Mouse (Mus musculus): ENCODE results near the gene 3110082I17Rik. TPM values are rescaled to one million over a fixed set of nuclear protein-coding genes. Genes with fewer than 3 reads are reported as not detected.

3110082I17Rik gene
- polyA plus RNA-seq (2014; fragmentation: Nextera tagmentation; extraction: Ambion mirVana): 37.9 and 39.7 TPM in 2 replicates

DNA sequence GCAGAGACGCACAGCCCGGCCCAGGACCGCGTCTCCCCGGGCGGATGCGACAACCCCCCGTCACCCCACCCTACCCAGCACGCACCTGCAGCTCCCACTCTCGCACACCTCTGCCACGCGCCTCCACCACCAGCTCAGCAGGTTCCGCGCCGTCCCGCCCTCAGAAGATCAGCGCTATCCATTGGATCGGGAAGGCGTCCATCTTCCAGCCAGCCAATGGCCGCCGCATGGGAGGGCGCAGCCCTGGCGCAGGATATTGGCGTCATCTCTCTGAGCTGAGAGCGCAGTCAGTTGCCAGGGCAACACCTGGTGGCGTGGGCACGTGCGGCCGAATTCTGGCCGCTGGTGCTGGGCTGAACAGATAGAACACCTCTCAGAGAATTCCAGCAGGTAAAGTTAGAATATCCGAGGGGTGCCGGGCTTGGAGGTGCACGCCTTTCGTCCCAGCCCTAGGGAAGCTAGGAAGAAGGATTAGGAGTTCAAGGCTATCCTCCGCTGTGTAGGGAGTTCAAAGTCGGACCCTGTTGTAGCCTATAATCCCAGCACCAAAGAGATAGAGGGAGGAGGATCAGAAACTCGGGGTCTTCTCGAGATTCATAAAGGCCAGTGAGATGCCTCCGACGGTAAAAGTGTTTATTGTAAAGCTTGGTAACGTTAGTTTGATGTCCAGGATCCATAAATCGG, at the start of gene 3110082I17Rik:
Gene 3110082I17Rik (minus strand): TSS at position 144 of the 684 bp plus-strand sequence.
- DNase-seq (ENCODE audit: low spot score) (peak; percentile 99), ATAC-seq (ENCODE audit: insufficient number of reproducible peaks, low FRiP score, low TSS enrichment, low read depth) (peak; percentile 98)
- H3K27me3 ChIP-seq (ENCODE audit: control insufficient read depth, insufficient read depth, low read length): no peaks in the 10 kb centered on the region
- H3K9ac ChIP-seq (ENCODE audit: low read length): peak within 1 kb of the TSS; percentile 53; the same call in 1 of the 2 replicates
- 0 out of 2 replicates have a peak, but pooled peaks cover 5% of the 10 kb centered on the region for H3K4me1 ChIP-seq (ENCODE audit: control insufficient read depth, insufficient read depth, low read length)
- H3K27ac ChIP-seq (replicated peaks; ENCODE audit: low read depth, low read length): no peak within 1 kb of the TSS
- 4% methylated on average over 41 of the region's 42 CpGs for WGBS
- no peaks in the 10 kb centered on the region for H3K36me3 ChIP-seq (ENCODE audit: control insufficient read depth, insufficient read depth, low read length)
- H3K4me3 ChIP-seq (ENCODE audit: low read depth, low read length): peak within 1 kb of the TSS; percentile 63
- H3K4me2 ChIP-seq (ENCODE audit: low read depth, severe bottlenecking): peak within 1 kb of the TSS; percentile 47
- H3K9me3 ChIP-seq (ENCODE audit: control insufficient read depth, low read length): no peaks in the 10 kb centered on the region

- no peak for ATAC-seq (ENCODE audit: insufficient number of reproducible peaks, low FRiP score, low TSS enrichment, low read depth)
- Histone ChIP-seq H3K36me3 (ENCODE audit: control insufficient read depth, insufficient read depth, low read length) (no peaks in the 10 kb centered on the region), H3K4me3 (ENCODE audit: low read depth, low read length) (no peak overlapping the region), H3K9me3 (ENCODE audit: control insufficient read depth, low read length) (no peaks in the 10 kb centered on the region), H3K4me1 (ENCODE audit: control insufficient read depth, insufficient read depth, low read length) (no peaks in the 10 kb centered on the region), H3K27ac (replicated peaks; ENCODE audit: low read depth, low read length) (no peak overlapping the region), H3K4me2 (ENCODE audit: low read depth, severe bottlenecking) (no peak overlapping the region), H3K27me3 (ENCODE audit: control insufficient read depth, insufficient read depth, low read length) (no peaks in the 10 kb centered on the region), H3K9ac (ENCODE audit: low read length) (no peak overlapping the region)
- 19% methylated on average over 5 of the region's 5 CpGs for WGBS
- no peak for DNase-seq (ENCODE audit: low spot score)
Measured at GRCm38 (mm10) chr5:139506207-139506606, 45.9 kb upstream of the 3110082I17Rik start.

DNA sequence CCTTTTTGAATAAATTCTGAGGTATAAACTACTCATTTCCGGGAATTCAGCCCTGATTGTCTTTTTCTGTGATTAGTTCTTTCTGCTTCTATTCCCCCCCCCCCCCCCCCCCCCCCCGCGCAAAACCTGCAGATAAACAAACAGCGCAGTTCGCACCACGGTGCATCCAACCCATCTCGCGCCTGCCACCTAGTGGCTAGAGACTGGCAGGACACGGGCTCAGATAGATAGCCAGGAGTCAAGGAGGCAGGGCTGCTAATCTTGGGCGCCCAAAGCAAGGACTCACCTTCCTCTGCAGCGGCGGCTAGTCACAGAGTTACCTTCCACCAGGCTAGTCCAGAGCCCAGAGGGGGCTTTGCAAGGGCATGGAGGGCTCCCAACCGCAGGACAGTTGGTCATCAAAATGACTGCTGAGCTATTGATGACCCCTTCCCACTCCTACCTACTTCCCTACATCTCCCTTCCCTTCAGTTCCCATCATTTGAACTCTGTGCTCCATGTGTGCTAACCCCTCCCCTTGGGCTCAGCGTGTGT, 44.8 kb upstream of the 3110082I17Rik start:
- WGBS: 5% methylated on average over 13 of the region's 14 CpGs
- Histone ChIP-seq H3K36me3 (ENCODE audit: control insufficient read depth, insufficient read depth, low read length) (no peaks in the 10 kb centered on the region), H3K27me3 (ENCODE audit: control insufficient read depth, insufficient read depth, low read length) (no peaks in the 10 kb centered on the region), H3K4me3 (ENCODE audit: low read depth, low read length) (no peak overlapping the region), H3K4me1 (ENCODE audit: control insufficient read depth, insufficient read depth, low read length) (no peaks in the 10 kb centered on the region), H3K27ac (replicated peaks; ENCODE audit: low read depth, low read length) (no peak overlapping the region), H3K9ac (ENCODE audit: low read length) (no peak overlapping the region), H3K9me3 (ENCODE audit: control insufficient read depth, low read length) (no peaks in the 10 kb centered on the region), H3K4me2 (ENCODE audit: low read depth, severe bottlenecking) (no peak overlapping the region)
- ATAC-seq (ENCODE audit: insufficient number of reproducible peaks, low FRiP score, low TSS enrichment, low read depth) (no peak), DNase-seq (ENCODE audit: low spot score) (peak; percentile 85)

- Histone ChIP-seq H3K27me3 (ENCODE audit: control insufficient read depth, insufficient read depth, low read length) (no peaks in the 10 kb centered on the region), H3K36me3 (ENCODE audit: control insufficient read depth, insufficient read depth, low read length) (no peaks in the 10 kb centered on the region), H3K4me1 (ENCODE audit: control insufficient read depth, insufficient read depth, low read length) (no peaks in the 10 kb centered on the region), H3K9ac (ENCODE audit: low read length) (no peak overlapping the region), H3K4me3 (ENCODE audit: low read depth, low read length) (no peak overlapping the region), H3K9me3 (ENCODE audit: control insufficient read depth, low read length) (no peaks in the 10 kb centered on the region), H3K27ac (replicated peaks; ENCODE audit: low read depth, low read length) (no peak overlapping the region), H3K4me2 (ENCODE audit: low read depth, severe bottlenecking) (no peak overlapping the region)
- no peak for ATAC-seq (ENCODE audit: insufficient number of reproducible peaks, low FRiP score, low TSS enrichment, low read depth)
- DNase-seq (ENCODE audit: low spot score): no peak
- 87% methylated on average over 14 of the region's 14 CpGs for WGBS
Measured at GRCm38 (mm10) chr5:139502281-139502680, 42.0 kb upstream of the 3110082I17Rik start.

- Histone ChIP-seq H3K27me3 (ENCODE audit: control insufficient read depth, insufficient read depth, low read length) (no peaks in the 10 kb centered on the region), H3K4me1 (ENCODE audit: control insufficient read depth, insufficient read depth, low read length) (no peaks in the 10 kb centered on the region), H3K9me3 (ENCODE audit: control insufficient read depth, low read length) (no peaks in the 10 kb centered on the region), H3K36me3 (ENCODE audit: control insufficient read depth, insufficient read depth, low read length) (no peaks in the 10 kb centered on the region), H3K9ac (ENCODE audit: low read length) (no peak overlapping the region), H3K4me3 (ENCODE audit: low read depth, low read length) (no peak overlapping the region), H3K27ac (replicated peaks; ENCODE audit: low read depth, low read length) (no peak overlapping the region), H3K4me2 (ENCODE audit: low read depth, severe bottlenecking) (no peak overlapping the region)
- no peak for DNase-seq (ENCODE audit: low spot score)
- ATAC-seq (ENCODE audit: insufficient number of reproducible peaks, low FRiP score, low TSS enrichment, low read depth): no peak
- 57% methylated on average over 5 of the region's 5 CpGs for WGBS
Measured at GRCm38 (mm10) chr5:139498791-139499190, 38.5 kb upstream of the 3110082I17Rik start.

DNA sequence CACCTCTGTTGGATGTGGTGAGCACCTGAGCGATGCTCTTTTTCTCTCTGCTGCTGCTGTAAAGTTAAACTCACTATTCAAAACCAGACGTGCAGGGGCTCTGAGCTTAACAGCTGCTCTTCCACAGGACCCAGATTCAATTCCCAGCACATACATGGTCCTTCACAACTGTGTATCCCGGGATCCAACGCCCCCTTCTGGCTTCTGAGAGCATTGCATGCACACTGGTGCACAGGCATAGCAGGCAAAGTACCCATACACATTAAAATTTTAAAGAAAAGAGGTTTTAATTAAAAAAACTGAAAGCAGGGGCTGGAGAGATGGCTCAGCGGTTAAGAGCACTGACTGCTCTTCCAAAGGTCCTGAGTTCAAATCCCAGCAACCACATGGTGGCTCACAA, 36.6 kb upstream of the 3110082I17Rik start:
- Histone ChIP-seq H3K4me3 (ENCODE audit: low read depth, low read length) (no peak overlapping the region), H3K4me1 (ENCODE audit: control insufficient read depth, insufficient read depth, low read length) (no peaks in the 10 kb centered on the region), H3K9ac (ENCODE audit: low read length) (no peak overlapping the region), H3K27me3 (ENCODE audit: control insufficient read depth, insufficient read depth, low read length) (no peaks in the 10 kb centered on the region), H3K36me3 (ENCODE audit: control insufficient read depth, insufficient read depth, low read length) (no peaks in the 10 kb centered on the region), H3K9me3 (ENCODE audit: control insufficient read depth, low read length) (no peaks in the 10 kb centered on the region), H3K4me2 (ENCODE audit: low read depth, severe bottlenecking) (no peak overlapping the region), H3K27ac (replicated peaks; ENCODE audit: low read depth, low read length) (no peak overlapping the region)
- no peak for ATAC-seq (ENCODE audit: insufficient number of reproducible peaks, low FRiP score, low TSS enrichment, low read depth)
- DNase-seq (ENCODE audit: low spot score): no peak
- WGBS: 57% methylated on average over 5 of the region's 5 CpGs

DNA sequence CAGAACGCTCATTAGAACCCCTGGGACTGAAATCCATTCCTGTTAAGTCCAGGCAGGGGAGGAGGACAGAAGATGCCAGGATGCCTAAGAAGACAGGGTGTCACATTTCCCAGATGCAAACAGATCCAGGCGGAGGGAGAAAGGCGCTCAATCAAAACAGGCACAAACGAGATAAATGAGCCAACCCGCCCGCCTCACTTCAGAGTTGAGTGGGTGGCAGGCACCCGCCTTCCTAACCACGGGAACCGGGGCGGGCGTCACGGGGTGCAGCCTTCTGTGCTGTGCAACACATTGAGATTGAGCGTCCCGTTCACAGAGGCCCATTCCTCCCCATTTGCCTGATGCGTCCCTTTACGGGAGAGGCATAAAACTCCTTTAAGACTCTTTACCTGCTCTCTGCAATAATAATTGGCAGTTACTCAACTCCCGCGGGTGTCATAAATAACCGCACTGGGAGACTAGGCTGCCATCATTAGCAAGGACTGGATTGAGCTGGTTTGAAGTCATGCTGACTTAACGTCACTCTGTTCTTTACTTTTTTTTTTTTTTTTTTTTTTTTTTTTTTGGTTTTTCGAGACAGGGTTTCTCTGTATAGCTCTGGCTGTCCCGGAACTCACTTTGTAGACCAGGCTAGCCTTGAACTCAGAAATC, 34.8 kb upstream of the 3110082I17Rik start:
- 29% methylated on average over 22 of the region's 22 CpGs for WGBS
- Histone ChIP-seq H3K36me3 (ENCODE audit: control insufficient read depth, insufficient read depth, low read length) (no peaks in the 10 kb centered on the region), H3K27ac (replicated peaks; ENCODE audit: low read depth, low read length) (no peak overlapping the region), H3K4me1 (ENCODE audit: control insufficient read depth, insufficient read depth, low read length) (no peaks in the 10 kb centered on the region), H3K4me2 (ENCODE audit: low read depth, severe bottlenecking) (no peak overlapping the region), H3K4me3 (ENCODE audit: low read depth, low read length) (no peak overlapping the region), H3K9ac (ENCODE audit: low read length) (no peak overlapping the region), H3K9me3 (ENCODE audit: control insufficient read depth, low read length) (no peaks in the 10 kb centered on the region), H3K27me3 (ENCODE audit: control insufficient read depth, insufficient read depth, low read length) (no peaks in the 10 kb centered on the region)
- peak; percentile 55 for DNase-seq (ENCODE audit: low spot score)
- ATAC-seq (ENCODE audit: insufficient number of reproducible peaks, low FRiP score, low TSS enrichment, low read depth): no peak

DNA sequence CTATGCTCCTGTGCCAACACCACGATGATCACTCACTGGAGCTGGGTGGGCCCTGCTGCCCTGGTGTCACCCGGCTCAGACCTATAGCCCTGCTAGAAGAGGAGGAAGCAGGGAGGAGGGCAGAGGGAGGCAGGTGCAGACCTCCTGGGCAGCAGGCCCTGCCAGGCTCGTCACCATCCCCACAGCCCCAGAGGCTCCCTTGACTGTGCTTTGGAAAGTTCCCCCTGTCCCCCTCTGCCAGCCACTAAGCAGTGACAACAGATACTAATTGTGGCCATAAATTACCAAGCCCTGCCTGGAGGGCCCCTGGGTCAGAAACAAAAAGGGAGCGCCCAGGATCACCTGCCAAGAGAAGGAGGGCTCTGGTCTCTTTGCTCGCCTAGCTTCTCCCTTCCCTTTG, 33.4 kb upstream of the 3110082I17Rik start:
- Histone ChIP-seq H3K27ac (replicated peaks; ENCODE audit: low read depth, low read length) (no peak overlapping the region), H3K9ac (ENCODE audit: low read length) (no peak overlapping the region), H3K4me2 (ENCODE audit: low read depth, severe bottlenecking) (no peak overlapping the region), H3K27me3 (ENCODE audit: control insufficient read depth, insufficient read depth, low read length) (no peaks in the 10 kb centered on the region), H3K4me1 (ENCODE audit: control insufficient read depth, insufficient read depth, low read length) (no peaks in the 10 kb centered on the region), H3K9me3 (ENCODE audit: control insufficient read depth, low read length) (no peaks in the 10 kb centered on the region), H3K4me3 (ENCODE audit: low read depth, low read length) (no peak overlapping the region), H3K36me3 (ENCODE audit: control insufficient read depth, insufficient read depth, low read length) (no peaks in the 10 kb centered on the region)
- ATAC-seq (ENCODE audit: insufficient number of reproducible peaks, low FRiP score, low TSS enrichment, low read depth): no peak
- 42% methylated on average over 5 of the region's 5 CpGs for WGBS
- no peak for DNase-seq (ENCODE audit: low spot score)
